Mouse (Mus musculus) olfactory bulb, adult 2 months (tissue): ENCODE data around the gene Elp1.

ENCODE experiments used
- CTCF ChIP-seq: fragments of 200-500 bp; IDR thresholded peaks from 2 replicates; pipeline ENCODE4 v1.5.1; 2012; ENCODE audit warnings: low read depth, mild to moderate bottlenecking, low read length, moderate library complexity; ENCODE audit not compliant: insufficient read depth
- POLR2A ChIP-seq: fragments of 200-500 bp; IDR thresholded peaks from 2 replicates; pipeline ENCODE4 v1.6.1; 2012; ENCODE audit warnings: mild to moderate bottlenecking, low read depth, low read length, moderate library complexity; ENCODE audit not compliant: insufficient read depth

DNA sequence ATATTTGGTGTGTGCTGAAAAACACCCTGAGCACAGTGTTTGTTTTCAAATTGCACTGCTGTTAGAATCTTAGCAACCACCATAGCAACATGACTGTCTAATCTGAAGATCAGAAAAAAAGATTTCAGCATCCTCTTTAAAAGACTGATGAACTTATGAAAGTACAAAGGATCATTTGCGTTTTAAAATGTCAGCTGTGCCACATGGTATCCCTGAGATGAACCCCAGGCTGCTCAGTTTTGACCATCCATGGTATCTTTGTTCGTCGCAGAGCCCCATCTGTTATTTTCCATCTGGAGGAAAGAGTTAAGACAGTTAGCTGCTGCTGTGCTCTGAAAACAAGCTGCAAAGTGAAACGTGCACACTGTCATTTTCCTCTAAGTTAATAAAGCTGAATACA lies 10.0 kb upstream of the Elp1 start:
- TF ChIP-seq CTCF (no peak), POLR2A (no peak)
